Comparison of ENCODE assay signal across 26 mouse cellular contexts in the genomic region with DNA sequence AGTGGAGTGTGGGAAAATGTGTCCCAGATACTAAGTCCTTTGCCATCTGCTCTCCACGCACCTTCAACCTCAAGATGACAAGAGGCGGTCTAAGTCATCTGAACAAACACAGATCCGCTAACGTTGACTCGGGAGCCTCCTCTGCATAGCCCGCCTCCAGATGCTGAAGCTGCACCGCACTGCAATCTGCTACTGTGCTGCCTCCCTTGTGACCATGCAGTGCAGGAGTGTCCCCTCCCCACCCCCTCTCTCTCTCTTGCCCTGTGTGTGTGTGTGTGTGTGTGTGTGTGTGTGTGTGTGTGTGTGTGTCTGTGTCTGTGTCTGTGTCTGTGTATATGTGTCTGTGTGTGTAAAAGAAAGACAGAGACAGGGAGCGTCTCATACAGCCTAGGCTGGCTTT. TPM values are rescaled to one million over a fixed set of nuclear protein-coding genes. Genes with fewer than 3 reads are reported as not detected.
DNase-seq lines count a peak whose midpoint lies in the region; ATAC-seq lines count a peak whose summit lies in the region.
"Had no signal": no experiment of that assay in that cellular context is flagged by ENCODE, and none has a peak within 500 bp of the region (broad histone marks: within the 10 kb centered on the region; RNA-seq: fewer than 3 reads in every experiment).

No protein-coding gene starts in this region.

- no peaks in the 10 kb centered on the region for H3K9me3 ChIP-seq in forebrain, embryonic 13.5 days (replicated peaks)
- no peaks in the 10 kb centered on the region for H3K9me3 ChIP-seq in forebrain, embryonic 16.5 days (ENCODE audit: control insufficient read depth, low read length)
- H3K9me3 ChIP-seq in kidney, embryonic 16.5 days (ENCODE audit: low read length) = no peaks in the 10 kb centered on the region
- H3K9me3 ChIP-seq in midbrain, embryonic 15.5 days = no peaks in the 10 kb centered on the region
- H3K9me3 ChIP-seq in midbrain, embryonic 14.5 days (ENCODE audit: control insufficient read depth, low read length) = no peaks in the 10 kb centered on the region
- no peaks in the 10 kb centered on the region for H3K9me3 ChIP-seq in neural tube, embryonic 15.5 days (replicated peaks)
- H3K9me3 ChIP-seq: embryonic facial prominence, embryonic 13.5 days; forebrain, embryonic 12.5 days; limb, embryonic 12.5 days had no signal

- DNase-seq in kidney, postnatal 14 days = no peak
- no peak for DNase-seq in midbrain, embryonic 14.5 days
- DNase-seq: adrenal gland, postnatal 25 days; cerebellum, adult 11 months; cerebellum, adult 9-11 months; gastrocnemius, postnatal 14 days; heart, adult 2 months; heart, postnatal 36 days; kidney, adult 11 months; kidney, postnatal 10 days; liver, postnatal 0 days; thymus, adult 2 months; thymus, postnatal 4 days had no signal

- no peak overlapping the region for H3K4me2 ChIP-seq in forebrain, embryonic 13.5 days
- H3K4me2 ChIP-seq in forebrain, embryonic 16.5 days (ENCODE audit: low read length) = no peak overlapping the region
- no peak overlapping the region for H3K4me2 ChIP-seq in kidney, embryonic 16.5 days (replicated peaks; ENCODE audit: low read depth, low read length)
- H3K4me2 ChIP-seq in midbrain, embryonic 15.5 days = no peak overlapping the region
- H3K4me2 ChIP-seq in midbrain, embryonic 14.5 days (ENCODE audit: low read length) = no peak overlapping the region
- no peak overlapping the region for H3K4me2 ChIP-seq in neural tube, embryonic 15.5 days
- H3K4me2 ChIP-seq: embryonic facial prominence, embryonic 13.5 days; forebrain, embryonic 12.5 days; limb, embryonic 12.5 days; liver, embryonic 11.5 days had no signal

- 0 out of 2 replicates have a peak, but pooled peaks have one; percentile 33 for ATAC-seq in forebrain, embryonic 13.5 days
- no peak for ATAC-seq in forebrain, embryonic 16.5 days
- 0 out of 2 replicates have a peak, but pooled peaks have one; percentile 32 for ATAC-seq in kidney, embryonic 16.5 days (ENCODE audit: low FRiP score, low TSS enrichment)
- 0 out of 2 replicates have a peak, but pooled peaks have one; percentile 58 for ATAC-seq in midbrain, embryonic 15.5 days (replicated peaks)
- no peak for ATAC-seq in midbrain, embryonic 14.5 days (ENCODE audit: low FRiP score, low TSS enrichment)
- ATAC-seq in neural tube, embryonic 15.5 days (ENCODE audit: low FRiP score) = peak; percentile 53; the same call in 1 of the 2 replicates
- no peak for ATAC-seq in CD4-positive, CD25-positive, alpha-beta regulatory T cell, adult 4 months
- ATAC-seq: liver, postnatal 0 days; lung, postnatal 0 days had no signal

- no peak overlapping the region for H3K27ac ChIP-seq in forebrain, embryonic 13.5 days
- H3K27ac ChIP-seq in forebrain, embryonic 16.5 days (ENCODE audit: low read length) = no peak overlapping the region
- H3K27ac ChIP-seq in kidney, embryonic 16.5 days (ENCODE audit: low read length) = no peak overlapping the region
- no peak overlapping the region for H3K27ac ChIP-seq in midbrain, embryonic 15.5 days
- H3K27ac ChIP-seq in midbrain, embryonic 14.5 days (replicated peaks; ENCODE audit: low read depth, low read length) = no peak overlapping the region
- H3K27ac ChIP-seq in neural tube, embryonic 15.5 days (replicated peaks) = no peak overlapping the region
- H3K27ac ChIP-seq: forebrain, embryonic 12.5 days; heart, adult 2 months; limb, embryonic 12.5 days; stomach, postnatal 0 days had no signal

- H3K4me3 ChIP-seq in forebrain, embryonic 13.5 days = no peak overlapping the region
- no peak overlapping the region for H3K4me3 ChIP-seq in forebrain, embryonic 16.5 days (replicated peaks; ENCODE audit: low read length)
- H3K4me3 ChIP-seq in kidney, embryonic 16.5 days (ENCODE audit: low read length) = no peak overlapping the region
- no peak overlapping the region for H3K4me3 ChIP-seq in midbrain, embryonic 15.5 days
- H3K4me3 ChIP-seq in midbrain, embryonic 14.5 days (replicated peaks; ENCODE audit: low read depth, low read length) = no peak overlapping the region
- no peak overlapping the region for H3K4me3 ChIP-seq in neural tube, embryonic 15.5 days (replicated peaks)
- H3K4me3 ChIP-seq: embryonic facial prominence, embryonic 13.5 days; erythroblast, embryonic 14.5 days; forebrain, embryonic 12.5 days; heart, adult 2 months; limb, embryonic 12.5 days had no signal

- no peak overlapping the region for H3K9ac ChIP-seq in forebrain, embryonic 13.5 days
- H3K9ac ChIP-seq in forebrain, embryonic 16.5 days (replicated peaks; ENCODE audit: low read depth, low read length) = no peak overlapping the region
- no peak overlapping the region for H3K9ac ChIP-seq in kidney, embryonic 16.5 days (replicated peaks; ENCODE audit: low read length)
- no peak overlapping the region for H3K9ac ChIP-seq in midbrain, embryonic 15.5 days
- H3K9ac ChIP-seq in midbrain, embryonic 14.5 days (replicated peaks; ENCODE audit: low read length) = no peak overlapping the region
- no peak overlapping the region for H3K9ac ChIP-seq in neural tube, embryonic 15.5 days (replicated peaks)
- H3K9ac ChIP-seq: embryonic facial prominence, embryonic 13.5 days; limb, embryonic 12.5 days; liver, postnatal 0 days had no signal

- 83% methylated on average over 8 of the region's 8 CpGs for WGBS in forebrain, embryonic 13.5 days
- whole genome bisulfite sequencing in forebrain, embryonic 16.5 days = 83% methylated on average over 8 of the region's 8 CpGs
- WGBS in kidney, embryonic 16.5 days = 48% methylated on average over 8 of the region's 8 CpGs
- WGBS in midbrain, embryonic 15.5 days = 83% methylated on average over 8 of the region's 8 CpGs
- 88% methylated on average over 8 of the region's 8 CpGs for WGBS in midbrain, embryonic 14.5 days
- 82% methylated on average over 8 of the region's 8 CpGs for whole genome bisulfite sequencing in neural tube, embryonic 15.5 days

- H3K36me3 ChIP-seq in forebrain, embryonic 13.5 days (ENCODE audit: poor library complexity, severe bottlenecking) = no peaks in the 10 kb centered on the region
- no peaks in the 10 kb centered on the region for H3K36me3 ChIP-seq in forebrain, embryonic 16.5 days (ENCODE audit: control insufficient read depth, insufficient read depth)
- no peaks in the 10 kb centered on the region for H3K36me3 ChIP-seq in kidney, embryonic 16.5 days (ENCODE audit: insufficient read depth, low read length)
- H3K36me3 ChIP-seq in midbrain, embryonic 15.5 days (replicated peaks) = no peaks in the 10 kb centered on the region
- no peaks in the 10 kb centered on the region for H3K36me3 ChIP-seq in midbrain, embryonic 14.5 days (ENCODE audit: control insufficient read depth, insufficient read depth, low read length)
- H3K36me3 ChIP-seq in neural tube, embryonic 15.5 days = no peaks in the 10 kb centered on the region
- H3K36me3 ChIP-seq: embryonic facial prominence, embryonic 13.5 days; forebrain, embryonic 12.5 days had no signal

- no peaks in the 10 kb centered on the region for H3K27me3 ChIP-seq in forebrain, embryonic 13.5 days
- no peaks in the 10 kb centered on the region for H3K27me3 ChIP-seq in forebrain, embryonic 16.5 days (replicated peaks; ENCODE audit: control insufficient read depth, insufficient read depth, low read length)
- H3K27me3 ChIP-seq in kidney, embryonic 16.5 days (ENCODE audit: insufficient read depth, low read length) = no peaks in the 10 kb centered on the region
- no peaks in the 10 kb centered on the region for H3K27me3 ChIP-seq in midbrain, embryonic 15.5 days (replicated peaks)
- H3K27me3 ChIP-seq in midbrain, embryonic 14.5 days (ENCODE audit: control insufficient read depth, insufficient read depth, low read length) = no peaks in the 10 kb centered on the region
- no peaks in the 10 kb centered on the region for H3K27me3 ChIP-seq in neural tube, embryonic 15.5 days (replicated peaks)
- H3K27me3 ChIP-seq: embryonic facial prominence, embryonic 13.5 days; forebrain, embryonic 12.5 days; limb, embryonic 12.5 days had no signal

- no peaks in the 10 kb centered on the region for H3K4me1 ChIP-seq in forebrain, embryonic 13.5 days
- H3K4me1 ChIP-seq in forebrain, embryonic 16.5 days (replicated peaks; ENCODE audit: control insufficient read depth, insufficient read depth, low read length) = no peaks in the 10 kb centered on the region
- no peaks in the 10 kb centered on the region for H3K4me1 ChIP-seq in kidney, embryonic 16.5 days (ENCODE audit: insufficient read depth, low read length)
- no peaks in the 10 kb centered on the region for H3K4me1 ChIP-seq in midbrain, embryonic 15.5 days
- H3K4me1 ChIP-seq in midbrain, embryonic 14.5 days (ENCODE audit: control insufficient read depth, insufficient read depth, low read length) = no peaks in the 10 kb centered on the region
- H3K4me1 ChIP-seq in neural tube, embryonic 15.5 days = no peaks in the 10 kb centered on the region
- H3K4me1 ChIP-seq: embryonic facial prominence, embryonic 13.5 days; forebrain, embryonic 12.5 days; limb, embryonic 12.5 days had no signal

RNA-seq across cellular contexts. Expression of a gene that starts 32.8 kb away (rescaled TPM):
- polyA plus RNA-seq in forebrain, embryonic 13.5 days (2015; fragmentation: Nextera tagmentation; extraction: Ambion mirVana) = 0.10 and 0.42 TPM in 2 replicates
- polyA plus RNA-seq in forebrain, embryonic 16.5 days (2015; fragmentation: Nextera tagmentation; extraction: Ambion mirVana) = 0.09 and 0.17 TPM in 2 replicates
- 0.10 and 0.11 TPM in 2 replicates for polyA plus RNA-seq in kidney, embryonic 16.5 days (2015; fragmentation: Nextera tagmentation; extraction: Ambion mirVana)
- 0.10 and 0.20 TPM in 2 replicates for polyA plus RNA-seq in midbrain, embryonic 15.5 days (2015; fragmentation: Nextera tagmentation; extraction: Ambion mirVana)
- 0.12 TPM in 2 replicates for polyA plus RNA-seq in midbrain, embryonic 14.5 days (2014; fragmentation: Nextera tagmentation; extraction: Ambion mirVana)
- 0.12 and 0.52 TPM in 2 replicates for polyA plus RNA-seq in neural tube, embryonic 15.5 days (2015; fragmentation: Nextera tagmentation; extraction: Ambion mirVana)
- under 1 TPM; 0.11 to 0.13 TPM for polyA plus RNA-seq in CD4-positive, CD25-positive, alpha-beta regulatory T cell, adult 4 months (2017; shearing (Covaris generic))
- polyA plus RNA-seq: erythroblast, embryonic 14.5 days; lung, postnatal 0 days had no signal

RNA-seq across cellular contexts. Expression of a gene that starts 51.5 kb away (rescaled TPM):
- 73.6 and 81.0 TPM in 2 replicates for polyA plus RNA-seq in forebrain, embryonic 13.5 days (2015; fragmentation: Nextera tagmentation; extraction: Ambion mirVana)
- 67.4 and 71.1 TPM in 2 replicates for polyA plus RNA-seq in forebrain, embryonic 16.5 days (2015; fragmentation: Nextera tagmentation; extraction: Ambion mirVana)
- 56.5 and 66.8 TPM in 2 replicates for polyA plus RNA-seq in kidney, embryonic 16.5 days (2015; fragmentation: Nextera tagmentation; extraction: Ambion mirVana)
- polyA plus RNA-seq in midbrain, embryonic 15.5 days (2015; fragmentation: Nextera tagmentation; extraction: Ambion mirVana) = 81.6 and 83.6 TPM in 2 replicates
- polyA plus RNA-seq in midbrain, embryonic 14.5 days (2014; fragmentation: Nextera tagmentation; extraction: Ambion mirVana) = 75.9 and 81.5 TPM in 2 replicates
- polyA plus RNA-seq in neural tube, embryonic 15.5 days (2015; fragmentation: Nextera tagmentation; extraction: Ambion mirVana) = 73.0 and 80.4 TPM in 2 replicates
- 10 to 100 TPM; 41.5 to 59.1 TPM for polyA plus RNA-seq in CD4-positive, CD25-positive, alpha-beta regulatory T cell, adult 4 months (2017; shearing (Covaris generic))

Comparison
In these comparisons a context has a peak if more than half of its experiments do, and no peak if none do; other contexts are left out.
1. ATAC-seq: peak in forebrain, embryonic 13.5 days (single experiment), kidney, embryonic 16.5 days (single experiment), midbrain, embryonic 15.5 days (single experiment) and neural tube, embryonic 15.5 days (single experiment); none in forebrain, embryonic 16.5 days (single experiment), midbrain, embryonic 14.5 days (single experiment) and CD4-positive, CD25-positive, alpha-beta regulatory T cell, adult 4 months (single experiment).